Mouse (Mus musculus): ENCODE results near the gene Zfp872. TPM values are rescaled to one million over a fixed set of nuclear protein-coding genes. Genes with fewer than 3 reads are reported as not detected.
"Not testable (repeated sequence)": the region's sequence is repeated elsewhere in the genome, so short reads cannot be mapped to it uniquely, and the experiment has no call there.

The Zfp872 gene
- polyA plus RNA-seq, 1 experiment from 2014 or later, result 0.27 TPM

DNA sequence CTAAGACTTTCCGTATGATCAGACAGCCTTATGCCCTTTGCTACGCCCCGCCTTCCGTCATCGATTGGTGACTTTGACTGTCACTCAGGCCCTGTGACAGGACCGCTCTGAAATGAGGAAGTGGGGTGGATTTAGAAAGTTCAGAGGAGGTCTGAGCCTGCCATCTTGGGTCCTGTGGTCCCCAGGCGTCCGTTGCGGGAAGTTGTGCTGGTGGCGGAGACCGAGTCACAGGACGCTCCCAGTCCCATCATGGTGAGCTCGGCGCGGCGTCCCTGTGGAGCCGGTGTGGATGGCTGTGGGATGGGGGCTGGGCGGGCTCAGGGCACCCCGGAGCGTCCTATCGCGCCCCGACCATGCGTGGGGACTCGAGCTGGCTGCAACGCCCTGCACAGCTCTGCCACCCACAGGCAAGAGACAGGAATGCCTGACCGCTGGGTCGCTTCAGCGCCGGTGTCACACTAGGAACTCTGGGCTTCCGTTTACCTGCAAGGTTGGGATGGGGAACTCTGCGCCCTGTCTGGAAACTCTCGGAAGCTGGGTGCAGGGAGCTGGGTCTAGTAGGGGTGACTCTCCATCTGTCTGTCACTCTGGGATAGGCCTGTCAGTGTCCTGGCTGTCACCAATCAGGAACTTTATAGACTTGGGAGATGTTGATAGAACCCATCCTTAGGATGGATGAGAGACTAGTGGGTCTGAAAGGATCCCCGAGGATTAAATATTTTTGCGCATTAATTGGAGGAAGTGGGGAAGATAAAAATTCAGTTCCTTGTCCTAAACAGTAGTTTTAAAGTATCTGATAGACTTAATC lies 37.9 kb downstream of the Zfp872 start, which contains the start of gene Zfp809:
Gene Zfp809, plus strand, starts transcription at position 134 of the 808 bp plus-strand sequence.
- under 1% methylated on average over 35 of the region's 35 CpGs for WGBS
- ATAC-seq, result peak; percentile 97
- H3K36me3 ChIP-seq (ENCODE audit: control insufficient read depth, insufficient read depth), result no peaks in the 10 kb centered on the region

DNA sequence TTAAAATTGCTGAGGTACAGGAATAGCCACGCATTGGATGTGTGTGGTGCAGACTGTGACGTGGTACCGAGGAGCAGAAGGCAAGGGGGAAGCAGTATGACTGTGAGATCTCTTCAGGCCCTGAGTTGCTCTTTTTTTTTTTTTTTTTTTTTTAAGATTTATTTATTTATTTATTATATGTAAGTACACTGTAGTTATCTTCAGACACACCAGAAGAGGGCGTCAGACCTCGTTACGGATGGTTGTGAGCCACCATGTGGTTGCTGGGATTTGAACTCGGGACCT lies 38.4 kb downstream of the Zfp872 start:
- H3K27ac ChIP-seq (ENCODE audit: low read depth, low read length), result peak overlapping the region; percentile 93; the same call in 1 of the 2 replicates
- H3K4me1 ChIP-seq (replicated peaks; ENCODE audit: control insufficient read depth, insufficient read depth, low read length); H3K9me3 ChIP-seq (ENCODE audit: control insufficient read depth); ATAC-seq; H3K36me3 ChIP-seq (ENCODE audit: control insufficient read depth, insufficient read depth); H3K27me3 ChIP-seq (replicated peaks; ENCODE audit: control insufficient read depth, insufficient read depth, low read length); H3K9ac ChIP-seq (ENCODE audit: low read depth, low read length): not testable (repeated sequence)
- peak overlapping the region; percentile 66 for H3K4me2 ChIP-seq (replicated peaks; ENCODE audit: low read depth)
- H3K4me3 ChIP-seq (ENCODE audit: low read depth, low read length), result peak overlapping the region; percentile 81
- WGBS, result 64% methylated on average over 7 of the region's 7 CpGs

More for the DNA sequence above, 37.9 kb downstream of the Zfp872 start, which contains the start of gene Zfp809:
- H3K9me3 ChIP-seq (ENCODE audit: control insufficient read depth), result no peaks in the 10 kb centered on the region
- TF ChIP-seq CTCF (IDR thresholded peaks at IDR 0.05; ENCODE audit: low read depth), result peak; percentile 94
- H3K4me3 ChIP-seq (ENCODE audit: low read depth, low read length), result peak within 1 kb of the TSS; percentile 81
- H3K27ac ChIP-seq (ENCODE audit: low read depth, low read length), result peak within 1 kb of the TSS; percentile 93
- no peaks in the 10 kb centered on the region for H3K27me3 ChIP-seq (replicated peaks; ENCODE audit: control insufficient read depth, insufficient read depth, low read length)
- peak within 1 kb of the TSS; percentile 66 for H3K4me2 ChIP-seq (replicated peaks; ENCODE audit: low read depth)
- H3K4me1 ChIP-seq (replicated peaks; ENCODE audit: control insufficient read depth, insufficient read depth, low read length), result no peaks in the 10 kb centered on the region
- peak within 1 kb of the TSS; percentile 77 for H3K9ac ChIP-seq (ENCODE audit: low read depth, low read length)

DNA sequence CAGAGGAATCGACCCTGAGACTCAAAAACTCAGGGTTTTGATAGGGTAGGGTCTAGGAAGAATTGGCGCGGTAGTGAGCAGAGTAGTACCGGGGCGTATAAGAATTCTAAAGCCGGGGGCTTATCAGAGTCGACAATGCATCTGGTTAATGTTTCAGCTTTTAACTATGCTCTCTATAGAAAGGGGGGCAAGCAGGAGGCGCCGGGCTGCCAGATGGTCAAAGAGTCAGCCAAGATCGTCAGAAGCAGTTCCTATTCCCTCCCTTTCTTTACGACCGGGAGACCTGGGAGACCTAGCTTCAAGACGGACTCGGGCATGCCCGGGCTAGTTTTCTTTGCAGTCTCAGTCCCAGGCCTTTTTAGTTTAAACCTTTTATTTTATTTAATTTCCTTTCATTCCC lies 39.0 kb downstream of the Zfp872 start:
- Histone ChIP-seq H3K4me3 (ENCODE audit: low read depth, low read length) (no peak overlapping the region; the same call in 1 of the 2 replicates), H3K9ac (ENCODE audit: low read depth, low read length) (no peak overlapping the region), H3K27me3 (replicated peaks; ENCODE audit: control insufficient read depth, insufficient read depth, low read length) (no peaks in the 10 kb centered on the region), H3K27ac (ENCODE audit: low read depth, low read length) (no peak overlapping the region), H3K4me1 (replicated peaks; ENCODE audit: control insufficient read depth, insufficient read depth, low read length) (no peaks in the 10 kb centered on the region), H3K9me3 (ENCODE audit: control insufficient read depth) (no peaks in the 10 kb centered on the region), H3K36me3 (ENCODE audit: control insufficient read depth, insufficient read depth) (no peaks in the 10 kb centered on the region), H3K4me2 (replicated peaks; ENCODE audit: low read depth) (peak overlapping the region; percentile 66)
- TF ChIP-seq CTCF (IDR thresholded peaks at IDR 0.05; ENCODE audit: low read depth), result no peak
- 0 out of 2 replicates have a peak, but pooled peaks have one; percentile 7 for ATAC-seq
- 50% methylated on average over 15 of the region's 15 CpGs for WGBS

DNA sequence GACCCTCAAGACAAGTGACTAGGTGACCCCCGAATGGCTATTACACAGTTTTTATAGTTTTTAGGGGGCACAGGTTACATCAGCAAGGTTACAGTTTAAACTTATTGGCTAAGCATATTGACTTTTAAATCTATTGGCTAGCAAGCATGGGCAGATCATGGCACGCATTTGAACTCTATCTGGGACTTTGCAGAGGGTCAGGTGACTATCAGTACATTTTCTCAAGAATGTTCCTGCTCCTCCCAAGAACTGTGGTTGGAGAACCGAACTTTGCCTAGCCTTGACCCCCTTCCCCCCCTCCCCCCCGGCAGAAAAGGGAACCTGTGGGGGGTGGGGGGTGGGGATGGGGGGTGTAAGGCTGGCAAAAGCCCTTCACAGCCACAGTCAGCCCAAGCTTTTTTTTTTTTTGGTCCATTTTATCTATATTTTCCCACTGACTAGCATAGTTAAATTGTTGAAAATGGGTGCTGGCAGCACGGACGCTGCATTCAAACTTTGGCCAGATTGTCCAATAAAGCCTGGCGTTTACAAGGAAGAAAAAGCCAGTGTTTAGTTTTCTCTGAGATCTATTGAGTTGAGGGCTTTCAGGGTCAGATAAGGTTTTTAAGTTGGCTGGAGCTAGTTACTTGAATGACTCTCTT lies 41.6 kb downstream of the Zfp872 start:
- no peak for TF ChIP-seq CTCF (IDR thresholded peaks at IDR 0.05; ENCODE audit: low read depth)
- H3K4me2 ChIP-seq (replicated peaks; ENCODE audit: low read depth), result no peak overlapping the region
- 52% methylated on average over 7 of the region's 7 CpGs for WGBS
- no peaks in the 10 kb centered on the region for H3K36me3 ChIP-seq (ENCODE audit: control insufficient read depth, insufficient read depth)
- no peak overlapping the region for H3K4me3 ChIP-seq (ENCODE audit: low read depth, low read length)
- H3K4me1 ChIP-seq (replicated peaks; ENCODE audit: control insufficient read depth, insufficient read depth, low read length), result no peaks in the 10 kb centered on the region
- no peaks in the 10 kb centered on the region for H3K27me3 ChIP-seq (replicated peaks; ENCODE audit: control insufficient read depth, insufficient read depth, low read length)
- no peak overlapping the region for H3K9ac ChIP-seq (ENCODE audit: low read depth, low read length)
- no peak overlapping the region for H3K27ac ChIP-seq (ENCODE audit: low read depth, low read length)
- no peak for ATAC-seq
- H3K9me3 ChIP-seq (ENCODE audit: control insufficient read depth), result no peaks in the 10 kb centered on the region

GRCm38 (mm10) chr9:22230061-22230460 lies 42.2 kb downstream of the Zfp872 start:
- H3K9me3 ChIP-seq (ENCODE audit: control insufficient read depth), result no peaks in the 10 kb centered on the region
- H3K4me1 ChIP-seq (replicated peaks; ENCODE audit: control insufficient read depth, insufficient read depth, low read length), result no peaks in the 10 kb centered on the region
- no peak overlapping the region for H3K4me3 ChIP-seq (ENCODE audit: low read depth, low read length)
- no peak overlapping the region for H3K4me2 ChIP-seq (replicated peaks; ENCODE audit: low read depth)
- peaks cover 3% of the 10 kb centered on the region for H3K36me3 ChIP-seq (ENCODE audit: control insufficient read depth, insufficient read depth)
- TF ChIP-seq CTCF (IDR thresholded peaks at IDR 0.05; ENCODE audit: low read depth), result no peak
- 87% methylated on average over 3 of the region's 3 CpGs for WGBS
- no peak overlapping the region for H3K27ac ChIP-seq (ENCODE audit: low read depth, low read length)
- no peaks in the 10 kb centered on the region for H3K27me3 ChIP-seq (replicated peaks; ENCODE audit: control insufficient read depth, insufficient read depth, low read length)
- no peak for ATAC-seq
- no peak overlapping the region for H3K9ac ChIP-seq (ENCODE audit: low read depth, low read length)

DNA sequence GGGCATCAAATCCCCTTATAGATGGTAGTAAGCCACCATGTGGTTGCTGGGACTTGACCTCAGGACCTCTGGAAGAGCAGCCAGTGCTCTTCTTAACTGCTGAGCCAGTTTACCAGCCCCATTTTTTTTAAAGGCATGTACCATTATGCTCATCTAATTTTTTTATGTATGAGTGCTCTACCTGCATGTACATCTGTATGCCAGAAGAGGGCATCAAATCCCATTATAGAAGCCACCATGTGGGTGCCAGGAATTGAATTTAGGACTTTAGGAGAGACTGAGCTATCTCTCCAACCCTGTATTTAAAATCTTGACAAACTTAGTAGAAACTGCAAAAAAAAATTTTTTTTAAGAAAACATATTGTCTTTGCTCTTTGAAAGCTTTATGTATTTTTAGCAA lies 42.7 kb downstream of the Zfp872 start:
- no peaks in the 10 kb centered on the region for H3K27me3 ChIP-seq (replicated peaks; ENCODE audit: control insufficient read depth, insufficient read depth, low read length)
- no peak overlapping the region for H3K27ac ChIP-seq (ENCODE audit: low read depth, low read length)
- H3K9me3 ChIP-seq (ENCODE audit: control insufficient read depth), result no peaks in the 10 kb centered on the region
- ATAC-seq, result no peak
- peak; percentile 55 for TF ChIP-seq CTCF (IDR thresholded peaks at IDR 0.05; ENCODE audit: low read depth)
- no peak overlapping the region for H3K4me3 ChIP-seq (ENCODE audit: low read depth, low read length)
- no peak overlapping the region for H3K9ac ChIP-seq (ENCODE audit: low read depth, low read length)
- H3K36me3 ChIP-seq (ENCODE audit: control insufficient read depth, insufficient read depth), result peaks cover 8% of the 10 kb centered on the region
- H3K4me1 ChIP-seq (replicated peaks; ENCODE audit: control insufficient read depth, insufficient read depth, low read length), result no peaks in the 10 kb centered on the region
- H3K4me2 ChIP-seq (replicated peaks; ENCODE audit: low read depth), result no peak overlapping the region

Data from intestine, postnatal 0 days (tissue).